Mouse (Mus musculus): ENCODE measurements around the gene Lypla2. TPM values are rescaled to one million over a fixed set of nuclear protein-coding genes. Genes with fewer than 3 reads are reported as not detected.
A peak's percentile ranks its signal among the peaks of the same experiment; 100 is the strongest.

Lypla2 gene
- total RNA-seq, 1 experiment: 23.8 TPM

- DNase-seq (ENCODE audit: low read depth, low spot score): no peak
- peaks cover 7% of the 10 kb centered on the region; the same call in 1 of the 2 replicates for H3K36me3 ChIP-seq (ENCODE audit: control insufficient read depth, insufficient read depth, low read length, poor library complexity, severe bottlenecking)
- H3K4me1 ChIP-seq (ENCODE audit: control insufficient read depth in 2 of 2, insufficient read depth in 2 of 2, low read length in 2 of 2, poor library complexity in 1 of 2): peaks cover 7 to 8% of the 10 kb centered on the region in 2 experiments; a peak in 3 of 4 replicates
- 0 out of 2 replicates have a peak overlapping the region, but pooled peaks have one; percentile 8 for H3K9ac ChIP-seq (ENCODE audit: insufficient read depth, low read depth, low read length, poor library complexity, severe bottlenecking)
- TF ChIP-seq CHD2 (IDR thresholded peaks at IDR 0.05; ENCODE audit: low read depth, low read length): no peak
- TF ChIP-seq ZNF384 (IDR thresholded peaks at IDR 0.05; ENCODE audit: low read depth, low read length): no peak
- no peak for TF ChIP-seq HCFC1 (IDR thresholded peaks at IDR 0.05; ENCODE audit: borderline replicate concordance, insufficient read depth, low read length)
- TF ChIP-seq ZC3H11A (IDR thresholded peaks at IDR 0.05; ENCODE audit: borderline replicate concordance, low read depth, low read length): no peak
- TF ChIP-seq MAFK (IDR thresholded peaks at IDR 0.05; ENCODE audit: insufficient read depth, low read depth, low read length): no peak
- H3K4me3 ChIP-seq (ENCODE audit: insufficient read depth in 1 of 2, low read depth in 1 of 2, low read length in 2 of 2, poor library complexity in 1 of 2, severe bottlenecking in 1 of 2): peak overlapping the region in 1 of 2 experiments; percentile 31; a peak in 1 of 4 replicates
- no peaks in the 10 kb centered on the region for H3K9me3 ChIP-seq (ENCODE audit: control insufficient read depth, insufficient read depth, low read depth, low read length)
- in situ Hi-C loops (cut with MboI; ENCODE audit: low sequenced_read_pairs in 2 of 2, unreplicated experiment in 2 of 2): no loop called here
- H3K27ac ChIP-seq (ENCODE audit: insufficient read depth, low read depth, low read length, poor library complexity, severe bottlenecking): 0 out of 2 replicates have a peak overlapping the region, but pooled peaks have one; percentile 1
Observed at GRCm38 (mm10) chr4:135925341-135925740, 47.1 kb downstream of the Lypla2 start.

GRCm38 (mm10) chr4:135924418-135924817 lies 48.0 kb downstream of the Lypla2 start:
- in situ Hi-C loops (cut with MboI; ENCODE audit: low sequenced_read_pairs in 2 of 2, unreplicated experiment in 2 of 2): no loop called here
- no peak for DNase-seq (ENCODE audit: low read depth, low spot score)
- TF ChIP-seq HCFC1 (IDR thresholded peaks at IDR 0.05; ENCODE audit: borderline replicate concordance, insufficient read depth, low read length) (no peak), ZC3H11A (IDR thresholded peaks at IDR 0.05; ENCODE audit: borderline replicate concordance, low read depth, low read length) (no peak), MAFK (IDR thresholded peaks at IDR 0.05; ENCODE audit: insufficient read depth, low read depth, low read length) (no peak), CHD2 (IDR thresholded peaks at IDR 0.05; ENCODE audit: low read depth, low read length) (no peak)
- H3K4me1 ChIP-seq (ENCODE audit: control insufficient read depth in 2 of 2, insufficient read depth in 2 of 2, low read length in 2 of 2, poor library complexity in 1 of 2): peaks cover 7 to 9% of the 10 kb centered on the region in 2 experiments; a peak in 3 of 4 replicates
- H3K36me3 ChIP-seq (ENCODE audit: control insufficient read depth, insufficient read depth, low read length, poor library complexity, severe bottlenecking): peaks cover 7% of the 10 kb centered on the region; the same call in 1 of the 2 replicates
- no peak overlapping the region for H3K9ac ChIP-seq (ENCODE audit: insufficient read depth, low read depth, low read length, poor library complexity, severe bottlenecking)
- H3K27ac ChIP-seq (ENCODE audit: insufficient read depth, low read depth, low read length, poor library complexity, severe bottlenecking): no peak overlapping the region
- no peak overlapping the region for H3K4me3 ChIP-seq (ENCODE audit: insufficient read depth in 1 of 2, low read depth in 1 of 2, low read length in 2 of 2, poor library complexity in 1 of 2, severe bottlenecking in 1 of 2)
- no peaks in the 10 kb centered on the region for H3K9me3 ChIP-seq (ENCODE audit: control insufficient read depth, insufficient read depth, low read depth, low read length)

GRCm38 (mm10) chr4:135922190-135922589 lies 50.2 kb downstream of the Lypla2 start:
- Histone ChIP-seq H3K27ac (ENCODE audit: insufficient read depth, low read depth, low read length, poor library complexity, severe bottlenecking) (no peak overlapping the region), H3K9me3 (ENCODE audit: control insufficient read depth, insufficient read depth, low read depth, low read length) (no peaks in the 10 kb centered on the region), H3K36me3 (ENCODE audit: control insufficient read depth, insufficient read depth, low read length, poor library complexity, severe bottlenecking) (peaks cover 7% of the 10 kb centered on the region; the same call in 1 of the 2 replicates), H3K4me1 (ENCODE audit: control insufficient read depth in 2 of 2, insufficient read depth in 2 of 2, low read length in 2 of 2, poor library complexity in 1 of 2) (peaks cover 4 to 10% of the 10 kb centered on the region in 2 experiments), H3K4me3 (ENCODE audit: insufficient read depth in 1 of 2, low read depth in 1 of 2, low read length in 2 of 2, poor library complexity in 1 of 2, severe bottlenecking in 1 of 2) (no peak overlapping the region), H3K9ac (ENCODE audit: insufficient read depth, low read depth, low read length, poor library complexity, severe bottlenecking) (no peak overlapping the region)
- in situ Hi-C loops (cut with MboI; ENCODE audit: low sequenced_read_pairs in 2 of 2, unreplicated experiment in 2 of 2): no loop called here
- TF ChIP-seq CHD2 (IDR thresholded peaks at IDR 0.05; ENCODE audit: low read depth, low read length) (no peak), HCFC1 (IDR thresholded peaks at IDR 0.05; ENCODE audit: borderline replicate concordance, insufficient read depth, low read length) (no peak), ZC3H11A (IDR thresholded peaks at IDR 0.05; ENCODE audit: borderline replicate concordance, low read depth, low read length) (no peak), ZNF384 (IDR thresholded peaks at IDR 0.05; ENCODE audit: low read depth, low read length) (no peak), MAFK (IDR thresholded peaks at IDR 0.05; ENCODE audit: insufficient read depth, low read depth, low read length) (no peak)
- no peak for DNase-seq (ENCODE audit: low read depth, low spot score)

- no peaks in the 10 kb centered on the region for H3K9me3 ChIP-seq (ENCODE audit: control insufficient read depth, insufficient read depth, low read depth, low read length)
- peak overlapping the region; percentile 86 for H3K9ac ChIP-seq (ENCODE audit: insufficient read depth, low read depth, low read length, poor library complexity, severe bottlenecking)
- in situ Hi-C loops (cut with MboI; ENCODE audit: low sequenced_read_pairs in 2 of 2, unreplicated experiment in 2 of 2): no loop called here
- DNase-seq (ENCODE audit: low read depth, low spot score): no peak
- peaks cover 2 to 8% of the 10 kb centered on the region in 2 experiments for H3K4me1 ChIP-seq (ENCODE audit: control insufficient read depth in 2 of 2, insufficient read depth in 2 of 2, low read length in 2 of 2, poor library complexity in 1 of 2)
- peak overlapping the region; percentile 93 to 98 for H3K4me3 ChIP-seq (ENCODE audit: insufficient read depth in 1 of 2, low read depth in 1 of 2, low read length in 2 of 2, poor library complexity in 1 of 2, severe bottlenecking in 1 of 2)
- H3K36me3 ChIP-seq (ENCODE audit: control insufficient read depth, insufficient read depth, low read length, poor library complexity, severe bottlenecking): peaks cover 7% of the 10 kb centered on the region; the same call in 1 of the 2 replicates
- TF ChIP-seq ZC3H11A (IDR thresholded peaks at IDR 0.05; ENCODE audit: borderline replicate concordance, low read depth, low read length) (no peak), MAFK (IDR thresholded peaks at IDR 0.05; ENCODE audit: insufficient read depth, low read depth, low read length) (no peak), CHD2 (IDR thresholded peaks at IDR 0.05; ENCODE audit: low read depth, low read length) (no peak)
- H3K27ac ChIP-seq (ENCODE audit: insufficient read depth, low read depth, low read length, poor library complexity, severe bottlenecking): no peak overlapping the region
Observed at GRCm38 (mm10) chr4:135921257-135922120, 50.9 kb downstream of the Lypla2 start.

Data from ES-E14 (cell line).